Mouse (Mus musculus): ENCODE data around the gene Pvr. TPM values are rescaled to one million over a fixed set of nuclear protein-coding genes. Genes with fewer than 3 reads are reported as not detected.

Gene Pvr
- polyA plus RNA-seq, 1 experiment from 2014 or later: 13.2 TPM

GRCm38 (mm10) chr7:19871137-19871621 is 49.8 kb downstream of the Pvr start:
- H3K27me3 ChIP-seq (ENCODE audit: insufficient read depth, low read length): no peaks in the 10 kb centered on the region
- no peak overlapping the region for H3K27ac ChIP-seq (ENCODE audit: low read depth)
- H3K9me3 ChIP-seq (ENCODE audit: low read depth, low read length): no peaks in the 10 kb centered on the region
- H3K36me3 ChIP-seq (ENCODE audit: insufficient read depth): no peaks in the 10 kb centered on the region
- TF ChIP-seq CTCF (IDR thresholded peaks at IDR 0.05; ENCODE audit: low read depth): no peak
- H3K4me2 ChIP-seq: no peak overlapping the region
- no peak overlapping the region for H3K4me3 ChIP-seq (ENCODE audit: low read depth, low read length)
- no peak for ATAC-seq (ENCODE audit: insufficient read depth)
- H3K4me1 ChIP-seq (ENCODE audit: insufficient read depth): no peaks in the 10 kb centered on the region
- no peak overlapping the region for H3K9ac ChIP-seq
- WGBS: 55% methylated on average over 10 of the region's 10 CpGs
- DNase-seq: peak; percentile 28

DNA sequence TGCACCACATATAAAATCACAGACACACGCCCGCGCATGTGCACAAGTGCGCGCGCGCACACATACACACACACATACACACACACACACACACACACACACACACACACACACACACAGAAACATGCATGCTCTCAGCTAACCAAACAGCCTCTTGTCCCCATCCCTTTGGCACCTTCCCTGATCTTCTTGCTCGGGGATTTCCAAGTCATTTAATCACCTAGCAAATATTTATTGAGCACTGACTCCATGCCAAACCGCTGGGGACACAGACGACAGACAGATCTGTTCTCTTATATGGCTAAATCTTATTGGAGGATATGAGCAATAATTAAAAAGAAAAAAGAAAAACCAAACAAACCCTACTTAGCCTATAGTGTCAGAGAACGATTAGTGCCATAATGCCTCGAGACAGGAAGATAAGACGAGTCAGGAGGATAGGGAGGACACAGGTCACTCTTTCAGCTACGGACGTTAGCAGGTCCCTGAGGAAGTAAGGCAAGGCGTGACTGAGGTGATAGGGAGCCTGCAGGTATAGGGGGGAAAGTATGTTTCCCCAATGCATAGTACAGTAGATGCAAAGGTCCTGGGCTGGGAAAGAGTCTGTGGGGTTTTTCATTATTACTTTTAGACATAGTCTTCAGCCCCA is 53.1 kb downstream of the Pvr start:
- no peaks in the 10 kb centered on the region for H3K9me3 ChIP-seq (ENCODE audit: low read depth, low read length)
- H3K4me2 ChIP-seq: no peak overlapping the region
- ATAC-seq (ENCODE audit: insufficient read depth) (no peak), DNase-seq (no peak)
- no peak overlapping the region for H3K9ac ChIP-seq
- no peak overlapping the region for H3K27ac ChIP-seq (ENCODE audit: low read depth)
- no peaks in the 10 kb centered on the region for H3K4me1 ChIP-seq (ENCODE audit: insufficient read depth)
- 67% methylated on average over 16 of the region's 16 CpGs for WGBS
- H3K27me3 ChIP-seq (ENCODE audit: insufficient read depth, low read length): no peaks in the 10 kb centered on the region
- no peak overlapping the region for H3K4me3 ChIP-seq (ENCODE audit: low read depth, low read length)
- no peak for TF ChIP-seq CTCF (IDR thresholded peaks at IDR 0.05; ENCODE audit: low read depth)
- no peaks in the 10 kb centered on the region for H3K36me3 ChIP-seq (ENCODE audit: insufficient read depth)

- no peak overlapping the region for H3K9ac ChIP-seq
- ATAC-seq (ENCODE audit: insufficient read depth) (no peak), DNase-seq (no peak)
- H3K27ac ChIP-seq (ENCODE audit: low read depth): no peak overlapping the region
- H3K4me3 ChIP-seq (ENCODE audit: low read depth, low read length): no peak overlapping the region
- H3K9me3 ChIP-seq (ENCODE audit: low read depth, low read length): no peaks in the 10 kb centered on the region
- WGBS: 84% methylated on average over 6 of the region's 6 CpGs
- TF ChIP-seq CTCF (IDR thresholded peaks at IDR 0.05; ENCODE audit: low read depth): no peak
- H3K4me2 ChIP-seq: no peak overlapping the region
- no peaks in the 10 kb centered on the region for H3K36me3 ChIP-seq (ENCODE audit: insufficient read depth)
- H3K4me1 ChIP-seq (ENCODE audit: insufficient read depth): no peaks in the 10 kb centered on the region
- H3K27me3 ChIP-seq (ENCODE audit: insufficient read depth, low read length): no peaks in the 10 kb centered on the region
Observed at GRCm38 (mm10) chr7:19866490-19866889, 54.5 kb downstream of the Pvr start.

- Histone ChIP-seq H3K4me2 (no peak overlapping the region), H3K4me3 (ENCODE audit: low read depth, low read length) (no peak overlapping the region), H3K27me3 (ENCODE audit: insufficient read depth, low read length) (no peaks in the 10 kb centered on the region), H3K9ac (no peak overlapping the region), H3K9me3 (ENCODE audit: low read depth, low read length) (no peaks in the 10 kb centered on the region), H3K4me1 (ENCODE audit: insufficient read depth) (no peaks in the 10 kb centered on the region), H3K27ac (ENCODE audit: low read depth) (no peak overlapping the region), H3K36me3 (ENCODE audit: insufficient read depth) (no peaks in the 10 kb centered on the region)
- WGBS: 65% methylated on average over 8 of the region's 8 CpGs
- ATAC-seq (ENCODE audit: insufficient read depth): no peak
- DNase-seq: no peak
- TF ChIP-seq CTCF (IDR thresholded peaks at IDR 0.05; ENCODE audit: low read depth): no peak
Observed at GRCm38 (mm10) chr7:19865246-19866036, 55.5 kb downstream of the Pvr start.

DNA sequence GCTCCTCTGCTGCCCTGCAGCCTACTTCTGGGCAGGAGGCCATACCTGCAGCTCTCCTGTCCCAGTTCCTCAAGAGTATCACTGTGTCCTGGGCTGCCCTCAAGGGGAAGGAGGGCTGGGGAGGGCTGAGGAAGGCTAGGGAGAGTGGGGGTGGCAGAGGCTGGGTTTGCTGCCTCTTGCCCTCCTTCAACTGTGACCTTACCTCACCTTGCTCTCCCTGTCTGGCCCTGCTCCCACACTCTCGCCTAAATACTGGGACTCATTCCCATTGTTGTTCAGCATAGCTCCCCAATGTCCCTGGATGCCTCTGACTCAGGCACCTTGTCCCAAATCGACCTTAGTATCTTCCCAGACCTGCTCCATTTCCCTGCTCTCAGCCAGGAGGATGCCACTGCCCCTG is 56.7 kb downstream of the Pvr start:
- no peak for TF ChIP-seq CTCF (IDR thresholded peaks at IDR 0.05; ENCODE audit: low read depth)
- no peak overlapping the region for H3K9ac ChIP-seq
- no peak overlapping the region for H3K27ac ChIP-seq (ENCODE audit: low read depth)
- DNase-seq (no peak), ATAC-seq (ENCODE audit: insufficient read depth) (no peak)
- no peaks in the 10 kb centered on the region for H3K9me3 ChIP-seq (ENCODE audit: low read depth, low read length)
- WGBS: 23% methylated on average over 2 of the region's 2 CpGs
- no peaks in the 10 kb centered on the region for H3K36me3 ChIP-seq (ENCODE audit: insufficient read depth)
- H3K4me1 ChIP-seq (ENCODE audit: insufficient read depth): no peaks in the 10 kb centered on the region
- H3K4me3 ChIP-seq (ENCODE audit: low read depth, low read length): no peak overlapping the region
- no peaks in the 10 kb centered on the region for H3K27me3 ChIP-seq (ENCODE audit: insufficient read depth, low read length)
- no peak overlapping the region for H3K4me2 ChIP-seq

- DNase-seq (no peak), ATAC-seq (ENCODE audit: insufficient read depth) (no peak)
- no peak for TF ChIP-seq CTCF (IDR thresholded peaks at IDR 0.05; ENCODE audit: low read depth)
- Histone ChIP-seq H3K4me2 (no peak within 1 kb of the TSS), H3K9ac (no peak within 1 kb of the TSS), H3K4me1 (ENCODE audit: insufficient read depth) (no peaks in the 10 kb centered on the region), H3K27ac (ENCODE audit: low read depth) (no peak within 1 kb of the TSS), H3K27me3 (ENCODE audit: insufficient read depth, low read length) (no peaks in the 10 kb centered on the region), H3K9me3 (ENCODE audit: low read depth, low read length) (no peaks in the 10 kb centered on the region), H3K36me3 (ENCODE audit: insufficient read depth) (no peaks in the 10 kb centered on the region), H3K4me3 (ENCODE audit: low read depth, low read length) (no peak within 1 kb of the TSS)
- 82% methylated on average over 9 of the region's 9 CpGs for WGBS
Observed at GRCm38 (mm10) chr7:19861199-19861598, 59.8 kb downstream of the Pvr start, which contains the start of gene Ceacam16. Ceacam16 (minus strand) TSS chr7:19861299.

GRCm38 (mm10) chr7:19859740-19860139 is 61.2 kb downstream of the Pvr start:
- no peak overlapping the region for H3K9ac ChIP-seq
- DNase-seq: no peak
- H3K27ac ChIP-seq (ENCODE audit: low read depth): no peak overlapping the region
- no peak for TF ChIP-seq CTCF (IDR thresholded peaks at IDR 0.05; ENCODE audit: low read depth)
- H3K4me3 ChIP-seq (ENCODE audit: low read depth, low read length): no peak overlapping the region
- H3K36me3 ChIP-seq (ENCODE audit: insufficient read depth): no peaks in the 10 kb centered on the region
- no peaks in the 10 kb centered on the region for H3K4me1 ChIP-seq (ENCODE audit: insufficient read depth)
- ATAC-seq (ENCODE audit: insufficient read depth): no peak
- no peak overlapping the region for H3K4me2 ChIP-seq
- WGBS: 50% methylated on average over 10 of the region's 10 CpGs
- H3K27me3 ChIP-seq (ENCODE audit: insufficient read depth, low read length): no peaks in the 10 kb centered on the region
- no peaks in the 10 kb centered on the region for H3K9me3 ChIP-seq (ENCODE audit: low read depth, low read length)
